Mouse (Mus musculus): ENCODE measurements around the gene Rab12. TPM values are rescaled to one million over a fixed set of nuclear protein-coding genes. Genes with fewer than 3 reads are reported as not detected.

The Rab12 gene
- total and polyA plus RNA-seq, 2 experiments from 2014 or later = 52.5 to 56.4 TPM

- no peaks in the 10 kb centered on the region for H3K9me3 ChIP-seq (replicated peaks; ENCODE audit: control insufficient read depth, low read length)
- no peaks in the 10 kb centered on the region for H3K27me3 ChIP-seq (ENCODE audit: control insufficient read depth, insufficient read depth, low read length)
- H3K4me2 ChIP-seq (ENCODE audit: low read depth, low read length) = no peak overlapping the region
- WGBS = 69% methylated on average over 8 of the region's 8 CpGs
- DNase-seq (ENCODE audit: low spot score) (no peak), ATAC-seq (ENCODE audit: insufficient read depth, low read depth) (no peak)
- TF ChIP-seq EP300 (IDR thresholded peaks at IDR 0.05; ENCODE audit: low read depth) = no peak
- no peak for TF ChIP-seq CTCF (IDR thresholded peaks at IDR 0.05; ENCODE audit: low read depth)
- H3K4me1 ChIP-seq (ENCODE audit: control insufficient read depth, insufficient read depth) = peaks cover 21% of the 10 kb centered on the region
- H3K4me3 ChIP-seq (ENCODE audit: low read depth, low read length) = no peak overlapping the region
- no peak overlapping the region for H3K9ac ChIP-seq (replicated peaks; ENCODE audit: low read depth, low read length)
- peak overlapping the region; percentile 60 for H3K27ac ChIP-seq (ENCODE audit: low read depth)
- peaks cover 25% of the 10 kb centered on the region for H3K36me3 ChIP-seq (replicated peaks; ENCODE audit: control insufficient read depth, insufficient read depth, low read length)
Observed at GRCm38 (mm10) chr17:66504964-66505363, 14.6 kb downstream of the Rab12 start.

- H3K27me3 ChIP-seq (ENCODE audit: control insufficient read depth, insufficient read depth, low read length) = no peaks in the 10 kb centered on the region
- H3K9ac ChIP-seq (replicated peaks; ENCODE audit: low read depth, low read length) = no peak overlapping the region; the same call in 1 of the 2 replicates
- WGBS = 62% methylated on average over 2 of the region's 2 CpGs
- peaks cover 33% of the 10 kb centered on the region for H3K36me3 ChIP-seq (replicated peaks; ENCODE audit: control insufficient read depth, insufficient read depth, low read length)
- TF ChIP-seq CTCF (IDR thresholded peaks at IDR 0.05; ENCODE audit: low read depth) (no peak), EP300 (IDR thresholded peaks at IDR 0.05; ENCODE audit: low read depth) (no peak)
- ATAC-seq (ENCODE audit: insufficient read depth, low read depth) (peak; percentile 59; the same call in 1 of the 2 replicates), DNase-seq (ENCODE audit: low spot score) (peak; percentile 24)
- no peaks in the 10 kb centered on the region for H3K9me3 ChIP-seq (replicated peaks; ENCODE audit: control insufficient read depth, low read length)
- H3K4me1 ChIP-seq (ENCODE audit: control insufficient read depth, insufficient read depth) = peaks cover 16% of the 10 kb centered on the region; the same call in 1 of the 2 replicates
- H3K4me2 ChIP-seq (ENCODE audit: low read depth, low read length) = no peak overlapping the region
- H3K4me3 ChIP-seq (ENCODE audit: low read depth, low read length) = no peak overlapping the region
- peak overlapping the region; percentile 60 for H3K27ac ChIP-seq (ENCODE audit: low read depth)
Observed at GRCm38 (mm10) chr17:66504248-66504647, 15.3 kb downstream of the Rab12 start.

- DNase-seq (ENCODE audit: low spot score) (no peak), ATAC-seq (ENCODE audit: insufficient read depth, low read depth) (peak; percentile 27; the same call in 1 of the 2 replicates)
- H3K4me2 ChIP-seq (ENCODE audit: low read depth, low read length) = no peak overlapping the region
- H3K4me1 ChIP-seq (ENCODE audit: control insufficient read depth, insufficient read depth) = peaks cover 16% of the 10 kb centered on the region; the same call in 1 of the 2 replicates
- H3K9ac ChIP-seq (replicated peaks; ENCODE audit: low read depth, low read length) = no peak overlapping the region
- WGBS = 60% methylated on average over 9 of the region's 9 CpGs
- no peak overlapping the region for H3K4me3 ChIP-seq (ENCODE audit: low read depth, low read length)
- H3K9me3 ChIP-seq (replicated peaks; ENCODE audit: control insufficient read depth, low read length) = no peaks in the 10 kb centered on the region
- peaks cover 40% of the 10 kb centered on the region for H3K36me3 ChIP-seq (replicated peaks; ENCODE audit: control insufficient read depth, insufficient read depth, low read length)
- H3K27ac ChIP-seq (ENCODE audit: low read depth) = peak overlapping the region; percentile 60
- H3K27me3 ChIP-seq (ENCODE audit: control insufficient read depth, insufficient read depth, low read length) = no peaks in the 10 kb centered on the region
- no peak for TF ChIP-seq EP300 (IDR thresholded peaks at IDR 0.05; ENCODE audit: low read depth)
- TF ChIP-seq CTCF (IDR thresholded peaks at IDR 0.05; ENCODE audit: low read depth) = no peak
Observed at GRCm38 (mm10) chr17:66503466-66503865, 16.1 kb downstream of the Rab12 start.

GRCm38 (mm10) chr17:66502865-66503264 is 16.7 kb downstream of the Rab12 start:
- Histone ChIP-seq H3K9ac (replicated peaks; ENCODE audit: low read depth, low read length) (no peak overlapping the region), H3K27ac (ENCODE audit: low read depth) (no peak overlapping the region), H3K9me3 (replicated peaks; ENCODE audit: control insufficient read depth, low read length) (no peaks in the 10 kb centered on the region), H3K4me1 (ENCODE audit: control insufficient read depth, insufficient read depth) (peaks cover 16% of the 10 kb centered on the region; the same call in 1 of the 2 replicates), H3K36me3 (replicated peaks; ENCODE audit: control insufficient read depth, insufficient read depth, low read length) (peaks cover 46% of the 10 kb centered on the region), H3K27me3 (ENCODE audit: control insufficient read depth, insufficient read depth, low read length) (no peaks in the 10 kb centered on the region), H3K4me3 (ENCODE audit: low read depth, low read length) (no peak overlapping the region), H3K4me2 (ENCODE audit: low read depth, low read length) (no peak overlapping the region)
- no peak for TF ChIP-seq CTCF (IDR thresholded peaks at IDR 0.05; ENCODE audit: low read depth)
- no peak for TF ChIP-seq EP300 (IDR thresholded peaks at IDR 0.05; ENCODE audit: low read depth)
- 67% methylated on average over 6 of the region's 6 CpGs for WGBS
- DNase-seq (ENCODE audit: low spot score) = no peak
- no peak for ATAC-seq (ENCODE audit: insufficient read depth, low read depth)

- 84% methylated on average over 14 of the region's 14 CpGs for WGBS
Observed at GRCm38 (mm10) chr17:66498598-66498997, 20.9 kb downstream of the Rab12 start.

GRCm38 (mm10) chr17:66496589-66496988 is 22.9 kb downstream of the Rab12 start:
- H3K36me3 ChIP-seq (replicated peaks; ENCODE audit: control insufficient read depth, insufficient read depth, low read length) = peaks cover 73% of the 10 kb centered on the region
- 95% methylated on average over 9 of the region's 9 CpGs for WGBS
- DNase-seq (ENCODE audit: low spot score) (no peak), ATAC-seq (ENCODE audit: insufficient read depth, low read depth) (no peak)
- TF ChIP-seq EP300 (IDR thresholded peaks at IDR 0.05; ENCODE audit: low read depth) = no peak
- no peak for TF ChIP-seq CTCF (IDR thresholded peaks at IDR 0.05; ENCODE audit: low read depth)
- H3K9ac ChIP-seq (replicated peaks; ENCODE audit: low read depth, low read length) = no peak overlapping the region
- H3K27ac ChIP-seq (ENCODE audit: low read depth) = no peak overlapping the region
- H3K27me3 ChIP-seq (ENCODE audit: control insufficient read depth, insufficient read depth, low read length) = no peaks in the 10 kb centered on the region
- H3K9me3 ChIP-seq (replicated peaks; ENCODE audit: control insufficient read depth, low read length) = no peaks in the 10 kb centered on the region
- no peak overlapping the region for H3K4me3 ChIP-seq (ENCODE audit: low read depth, low read length)
- H3K4me1 ChIP-seq (ENCODE audit: control insufficient read depth, insufficient read depth) = no peaks in the 10 kb centered on the region
- no peak overlapping the region for H3K4me2 ChIP-seq (ENCODE audit: low read depth, low read length)

More at GRCm38 (mm10) chr17:66498598-66498997, 20.9 kb downstream of the Rab12 start:
- no peak overlapping the region for H3K4me2 ChIP-seq (ENCODE audit: low read depth, low read length)
- H3K9ac ChIP-seq (replicated peaks; ENCODE audit: low read depth, low read length) = no peak overlapping the region
- peaks cover 3% of the 10 kb centered on the region; the same call in 1 of the 2 replicates for H3K4me1 ChIP-seq (ENCODE audit: control insufficient read depth, insufficient read depth)
- no peak overlapping the region for H3K4me3 ChIP-seq (ENCODE audit: low read depth, low read length)
- ATAC-seq (ENCODE audit: insufficient read depth, low read depth) = no peak
- H3K36me3 ChIP-seq (replicated peaks; ENCODE audit: control insufficient read depth, insufficient read depth, low read length) = peaks cover 73% of the 10 kb centered on the region
- H3K27ac ChIP-seq (ENCODE audit: low read depth) = no peak overlapping the region
- no peaks in the 10 kb centered on the region for H3K9me3 ChIP-seq (replicated peaks; ENCODE audit: control insufficient read depth, low read length)
- no peak for DNase-seq (ENCODE audit: low spot score)
- TF ChIP-seq EP300 (IDR thresholded peaks at IDR 0.05; ENCODE audit: low read depth) = no peak
- no peak for TF ChIP-seq CTCF (IDR thresholded peaks at IDR 0.05; ENCODE audit: low read depth)
- H3K27me3 ChIP-seq (ENCODE audit: control insufficient read depth, insufficient read depth, low read length) = no peaks in the 10 kb centered on the region

Measured in heart, postnatal 0 days (tissue).